Mouse (Mus musculus): ENCODE measurements around the gene Pla2g10. TPM values are rescaled to one million over a fixed set of nuclear protein-coding genes. Genes with fewer than 3 reads are reported as not detected.
A peak's percentile ranks its signal among the peaks of the same experiment; 100 is the strongest.
"Not testable (repeated sequence)": the region's sequence is repeated elsewhere in the genome, so short reads cannot be mapped to it uniquely, and the experiment has no call there.

Gene Pla2g10
- polyA plus RNA-seq (2015; fragmentation: Nextera tagmentation; extraction: Ambion mirVana) = 0.15 TPM in 1 of 2 replicates, not detected in the other

DNA sequence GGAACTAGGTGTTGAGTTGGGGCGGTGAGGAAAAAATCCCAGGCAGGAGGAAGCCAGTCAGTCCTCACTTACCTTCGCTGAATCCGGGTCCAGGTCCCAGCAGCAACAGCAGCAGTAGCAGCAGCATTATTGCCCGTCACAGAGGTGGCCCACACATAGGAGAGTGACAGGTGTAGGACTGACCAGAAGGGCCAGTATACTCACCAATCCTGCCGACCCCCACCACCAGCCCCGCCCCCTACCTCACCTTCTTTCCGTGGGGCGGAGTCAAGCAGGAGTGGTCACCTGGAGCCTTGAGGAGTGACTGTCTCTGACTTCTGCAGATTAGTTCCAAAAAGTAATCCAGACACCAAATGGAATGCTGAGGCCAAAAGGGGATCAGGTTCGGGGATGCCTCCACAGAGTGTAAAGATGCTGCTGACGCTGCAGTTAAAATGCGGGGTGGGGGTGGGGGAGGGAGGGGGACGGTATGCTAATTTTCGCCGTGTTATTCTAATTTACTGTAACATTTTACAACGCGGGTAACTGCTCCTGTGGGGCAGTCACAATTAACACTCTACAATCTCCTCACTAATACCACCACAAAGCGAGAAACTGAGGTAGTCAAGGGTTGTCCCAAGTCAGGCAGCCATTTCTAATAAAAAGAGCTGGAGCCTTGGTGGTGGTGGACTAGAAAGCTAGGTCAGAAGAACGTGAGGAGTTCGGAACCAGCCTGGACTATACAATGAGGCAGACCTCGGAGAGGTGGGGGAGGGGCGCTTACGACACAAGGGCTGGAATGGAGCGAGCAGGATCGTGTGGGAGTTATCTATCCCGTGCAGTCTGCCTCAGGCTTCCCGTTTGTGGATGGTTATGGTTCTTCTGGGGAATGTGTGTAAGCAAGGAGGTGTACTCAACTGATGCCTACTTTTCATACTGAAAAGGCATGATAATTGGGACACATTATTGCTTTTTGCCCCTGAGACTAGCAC is at the start of gene Pla2g10:
Gene Pla2g10, minus strand, starts transcription at position 699 of the 971 bp plus-strand sequence.
- ATAC-seq (ENCODE audit: insufficient number of reproducible peaks, insufficient read depth, low FRiP score, low TSS enrichment, low read depth) = no peak
- H3K27ac ChIP-seq = no peak within 1 kb of the TSS
- H3K36me3 ChIP-seq = no peaks in the 10 kb centered on the region
- H3K9ac ChIP-seq = no peak within 1 kb of the TSS
- peak within 1 kb of the TSS; percentile 22 for H3K4me3 ChIP-seq
- WGBS = 10% methylated on average over 26 of the region's 26 CpGs
- no peaks in the 10 kb centered on the region; the same call in 1 of the 2 replicates for H3K4me1 ChIP-seq
- H3K9me3 ChIP-seq = no peaks in the 10 kb centered on the region
- H3K4me2 ChIP-seq = peak within 1 kb of the TSS; percentile 55
- H3K27me3 ChIP-seq = peaks cover 6% of the 10 kb centered on the region; the same call in 1 of the 2 replicates

- not testable (repeated sequence) for H3K4me2 ChIP-seq; H3K27ac ChIP-seq; H3K36me3 ChIP-seq; H3K9me3 ChIP-seq; H3K9ac ChIP-seq; ATAC-seq (ENCODE audit: insufficient number of reproducible peaks, insufficient read depth, low FRiP score, low TSS enrichment, low read depth); H3K27me3 ChIP-seq; H3K4me1 ChIP-seq; H3K4me3 ChIP-seq
- WGBS = 85% methylated on average over 3 of the region's 3 CpGs
Measured at GRCm38 (mm10) chr16:13774651-13775050, 43.9 kb upstream of the Pla2g10 start.

DNA sequence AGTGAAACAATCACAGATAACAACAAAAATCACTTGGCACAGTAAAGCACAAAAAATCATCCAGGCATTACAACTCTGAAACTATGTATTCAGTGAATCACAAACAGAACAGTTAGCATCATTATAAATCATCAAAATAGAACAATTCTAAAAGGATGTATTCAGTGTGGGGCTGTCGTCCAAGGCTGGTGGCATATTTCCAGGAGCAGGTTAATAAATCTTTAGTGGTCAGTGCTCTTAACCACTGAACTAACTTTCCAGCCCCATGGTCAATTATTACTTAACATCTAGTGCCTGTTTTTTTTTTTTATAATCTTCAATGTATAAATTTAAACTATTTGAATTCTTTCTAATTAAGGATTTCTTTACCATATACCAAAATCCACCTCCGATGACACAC is 43.2 kb upstream of the Pla2g10 start:
- not testable (repeated sequence) for H3K4me1 ChIP-seq; H3K27me3 ChIP-seq; H3K27ac ChIP-seq; H3K9me3 ChIP-seq; H3K4me3 ChIP-seq; ATAC-seq (ENCODE audit: insufficient number of reproducible peaks, insufficient read depth, low FRiP score, low TSS enrichment, low read depth); H3K4me2 ChIP-seq; H3K9ac ChIP-seq; H3K36me3 ChIP-seq
- WGBS = 88% methylated on average over 2 of the region's 2 CpGs

DNA sequence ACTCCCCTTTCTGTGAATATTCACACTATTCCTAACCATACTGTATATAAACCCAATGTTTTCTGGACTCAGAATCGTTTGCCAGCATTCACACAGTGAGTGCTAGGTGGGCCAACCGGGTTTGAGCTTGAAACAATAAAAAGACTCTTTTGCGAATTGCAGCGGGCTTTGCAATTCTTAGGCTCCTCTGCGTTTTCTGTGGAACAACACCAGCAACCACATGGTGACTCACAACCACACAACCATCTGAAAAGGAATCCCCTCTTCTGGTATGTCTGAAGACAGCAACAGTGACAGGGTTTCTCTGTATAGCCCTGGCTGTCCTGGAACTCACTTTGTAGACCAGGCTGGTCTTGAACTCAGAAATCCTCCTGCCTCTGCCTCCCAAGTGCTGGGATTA is 41.3 kb upstream of the Pla2g10 start:
- 90% methylated on average over 5 of the region's 5 CpGs for WGBS
- not testable (repeated sequence) for H3K27ac ChIP-seq

GRCm38 (mm10) chr16:13771603-13772002 is 40.8 kb upstream of the Pla2g10 start:
- 71% methylated on average over 4 of the region's 4 CpGs for WGBS
- not testable (repeated sequence) for H3K9me3 ChIP-seq; ATAC-seq (ENCODE audit: insufficient number of reproducible peaks, insufficient read depth, low FRiP score, low TSS enrichment, low read depth); H3K27me3 ChIP-seq; H3K36me3 ChIP-seq; H3K27ac ChIP-seq; H3K4me3 ChIP-seq; H3K4me1 ChIP-seq; H3K9ac ChIP-seq; H3K4me2 ChIP-seq

More for the DNA sequence above, 41.3 kb upstream of the Pla2g10 start:
- H3K36me3 ChIP-seq; H3K4me2 ChIP-seq; H3K9me3 ChIP-seq; H3K27me3 ChIP-seq; H3K9ac ChIP-seq; H3K4me3 ChIP-seq; H3K4me1 ChIP-seq; ATAC-seq (ENCODE audit: insufficient number of reproducible peaks, insufficient read depth, low FRiP score, low TSS enrichment, low read depth): not testable (repeated sequence)

DNA sequence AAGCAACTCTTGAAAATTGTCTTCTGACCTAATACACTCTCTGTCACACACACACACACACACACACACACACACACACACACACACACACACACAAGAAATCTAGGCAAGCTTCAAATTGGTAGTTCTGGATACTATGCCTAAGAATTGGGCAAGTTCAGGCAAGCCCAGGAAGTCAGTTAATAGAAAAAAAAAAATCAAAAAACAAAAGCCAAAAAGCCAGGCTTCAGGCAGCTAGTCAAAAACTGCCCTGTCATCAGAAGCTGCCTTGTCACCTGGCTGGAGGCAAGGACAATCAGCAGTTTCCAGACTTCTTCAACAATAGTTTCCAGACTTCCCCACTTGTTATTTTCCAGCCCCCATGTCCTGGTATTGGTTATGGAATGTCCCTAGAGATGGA is 35.6 kb upstream of the Pla2g10 start:
- Histone ChIP-seq H3K9me3 (no peaks in the 10 kb centered on the region), H3K4me2 (no peak overlapping the region), H3K36me3 (no peaks in the 10 kb centered on the region), H3K9ac (no peak overlapping the region), H3K4me1 (no peaks in the 10 kb centered on the region), H3K27ac (no peak overlapping the region), H3K27me3 (no peaks in the 10 kb centered on the region), H3K4me3 (no peak overlapping the region)
- ATAC-seq (ENCODE audit: insufficient number of reproducible peaks, insufficient read depth, low FRiP score, low TSS enrichment, low read depth) = no peak

GRCm38 (mm10) chr16:13764519-13764918 is 33.7 kb upstream of the Pla2g10 start:
- no peaks in the 10 kb centered on the region for H3K27me3 ChIP-seq
- 89% methylated on average over 3 of the region's 3 CpGs for WGBS
- H3K36me3 ChIP-seq = no peaks in the 10 kb centered on the region
- ATAC-seq (ENCODE audit: insufficient number of reproducible peaks, insufficient read depth, low FRiP score, low TSS enrichment, low read depth) = no peak
- H3K4me1 ChIP-seq = no peaks in the 10 kb centered on the region
- no peak overlapping the region for H3K4me2 ChIP-seq
- H3K9ac ChIP-seq = no peak overlapping the region
- H3K27ac ChIP-seq = no peak overlapping the region
- H3K4me3 ChIP-seq = no peak overlapping the region
- no peaks in the 10 kb centered on the region for H3K9me3 ChIP-seq

DNA sequence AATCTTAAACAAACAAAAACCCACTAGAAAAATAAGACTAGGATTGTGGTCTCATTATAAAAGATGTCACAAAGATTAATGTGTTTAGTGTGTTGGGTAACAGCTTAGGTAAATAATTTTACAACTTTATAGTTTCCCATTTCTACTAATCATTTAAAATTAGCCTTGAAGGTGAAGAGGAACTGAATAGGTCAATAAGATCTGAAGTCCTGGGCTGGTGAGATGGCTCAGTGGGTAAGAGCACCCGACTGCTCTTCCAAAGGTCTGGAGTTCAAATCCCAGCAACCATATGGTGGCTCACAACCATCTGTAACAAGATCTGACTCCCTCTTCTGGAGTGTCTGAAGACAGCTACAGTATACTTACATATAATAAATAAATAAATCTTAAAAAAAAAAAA is 32.0 kb upstream of the Pla2g10 start:
- not testable (repeated sequence) for H3K9me3 ChIP-seq; H3K36me3 ChIP-seq; ATAC-seq (ENCODE audit: insufficient number of reproducible peaks, insufficient read depth, low FRiP score, low TSS enrichment, low read depth); H3K9ac ChIP-seq; H3K27ac ChIP-seq; H3K27me3 ChIP-seq; H3K4me1 ChIP-seq; H3K4me2 ChIP-seq; H3K4me3 ChIP-seq
- WGBS = 86% methylated on average over 1 of the region's 1 CpGs

DNA sequence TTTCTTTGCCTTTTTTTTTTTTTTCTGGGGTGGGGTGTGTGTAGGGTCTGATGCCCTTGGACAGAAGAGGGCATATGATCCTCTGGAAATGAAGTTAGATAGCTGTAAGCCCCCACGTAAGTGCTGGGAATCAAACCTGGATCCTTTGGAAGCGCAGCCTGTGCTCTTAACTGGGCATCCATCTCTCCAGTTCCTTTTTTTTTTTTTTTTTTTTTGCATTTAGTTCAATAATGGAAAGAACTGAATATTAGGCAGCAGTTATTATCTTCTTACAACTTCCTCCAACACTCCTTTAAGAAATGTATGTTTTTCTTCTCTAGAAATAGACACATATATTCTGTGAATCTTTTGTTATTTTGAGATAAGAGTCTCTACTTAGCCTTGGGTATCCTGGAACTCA is 27.0 kb upstream of the Pla2g10 start:
- peaks cover 6% of the 10 kb centered on the region; the same call in 1 of the 2 replicates for H3K27me3 ChIP-seq
- H3K27ac ChIP-seq = no peak overlapping the region
- 86% methylated on average over 2 of the region's 2 CpGs for WGBS
- ATAC-seq (ENCODE audit: insufficient number of reproducible peaks, insufficient read depth, low FRiP score, low TSS enrichment, low read depth) = no peak
- no peak overlapping the region for H3K9ac ChIP-seq
- no peaks in the 10 kb centered on the region for H3K36me3 ChIP-seq
- H3K9me3 ChIP-seq = no peaks in the 10 kb centered on the region
- H3K4me1 ChIP-seq = 0 out of 2 replicates have a peak, but pooled peaks cover 5% of the 10 kb centered on the region
- no peak overlapping the region for H3K4me3 ChIP-seq
- no peak overlapping the region for H3K4me2 ChIP-seq

- ATAC-seq (ENCODE audit: insufficient number of reproducible peaks, insufficient read depth, low FRiP score, low TSS enrichment, low read depth) = peak; percentile 93
- WGBS = under 1% methylated on average over 65 of the region's 65 CpGs
- Histone ChIP-seq H3K9me3 (no peaks in the 10 kb centered on the region), H3K36me3 (no peaks in the 10 kb centered on the region), H3K27me3 (peaks cover 10% of the 10 kb centered on the region; the same call in 1 of the 2 replicates), H3K9ac (peak overlapping the region; percentile 73), H3K4me2 (peak overlapping the region; percentile 97), H3K4me1 (0 out of 2 replicates have a peak, but pooled peaks cover 5% of the 10 kb centered on the region), H3K27ac (no peak overlapping the region), H3K4me3 (peak overlapping the region; percentile 72)
Measured at GRCm38 (mm10) chr16:13754400-13755190, 23.8 kb upstream of the Pla2g10 start.

GRCm38 (mm10) chr16:13753986-13754385 is 23.2 kb upstream of the Pla2g10 start:
- peak overlapping the region; percentile 97 for H3K4me2 ChIP-seq

More at GRCm38 (mm10) chr16:13753986-13754385, 23.2 kb upstream of the Pla2g10 start:
- Histone ChIP-seq H3K4me3 (peak overlapping the region; percentile 72), H3K4me1 (0 out of 2 replicates have a peak, but pooled peaks cover 5% of the 10 kb centered on the region), H3K27ac (no peak overlapping the region), H3K27me3 (peaks cover 16% of the 10 kb centered on the region), H3K9me3 (no peaks in the 10 kb centered on the region), H3K36me3 (no peaks in the 10 kb centered on the region), H3K9ac (no peak overlapping the region)
- WGBS = 75% methylated on average over 8 of the region's 8 CpGs
- no peak for ATAC-seq (ENCODE audit: insufficient number of reproducible peaks, insufficient read depth, low FRiP score, low TSS enrichment, low read depth)
